Mouse (Mus musculus): ENCODE results near the gene Gm20498.

GRCm38 (mm10) chr12:81408966-81409365, 123.7 kb downstream of the Gm20498 start:
- TF ChIP-seq CTCF (IDR thresholded peaks at IDR 0.05; ENCODE audit: control insufficient read depth, insufficient read depth, insufficient read length) (no peak), FOSL1 (IDR thresholded peaks at IDR 0.05; ENCODE audit: insufficient read depth, low read length, poor library complexity, severe bottlenecking) (no peak), MYOG (IDR thresholded peaks at IDR 0.05; ENCODE audit: control insufficient read depth, extremely low read depth, insufficient read length) (no peak), MAX (IDR thresholded peaks at IDR 0.05) (no peak), USF1 (IDR thresholded peaks at IDR 0.05; ENCODE audit: low read depth) (no peak), MYOD1 (IDR thresholded peaks at IDR 0.05; ENCODE audit: control insufficient read depth, insufficient read length, low read depth) (no peak)
